Mouse (Mus musculus): ENCODE results near the gene Npepps.

DNA sequence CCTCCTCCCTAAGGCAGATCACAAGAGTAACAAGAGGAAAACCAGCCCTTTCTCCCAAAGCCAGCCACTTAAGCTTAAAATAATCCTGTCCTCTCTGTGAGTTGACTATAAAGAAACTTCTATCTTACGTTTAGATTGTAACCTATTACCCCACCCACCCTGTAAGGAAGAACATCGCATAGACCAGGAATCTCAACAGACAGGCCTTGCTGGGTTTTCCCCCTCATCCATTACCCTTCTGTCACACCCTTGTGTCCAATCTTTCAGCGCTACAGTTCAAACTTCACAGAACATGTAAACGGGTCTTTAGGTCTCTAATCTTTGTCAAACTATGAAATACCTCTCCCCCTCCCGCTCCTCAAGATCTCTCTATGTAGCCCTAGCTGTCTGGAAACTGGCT lies 24.2 kb upstream of the Npepps start:
- TF ChIP-seq CTCF (conservative IDR thresholded peaks at IDR 0.05; ENCODE audit: low read length) (no peak), NANOG (IDR thresholded peaks at IDR 0.05; ENCODE audit: borderline replicate concordance, low read length) (no peak), POU5F1 (IDR thresholded peaks at IDR 0.05; ENCODE audit: borderline replicate concordance, low read length) (no peak)
